Mouse (Mus musculus): ENCODE data around the gene Hba-x. TPM values are rescaled to one million over a fixed set of nuclear protein-coding genes. Genes with fewer than 3 reads are reported as not detected.

Hba-x gene
- polyA plus RNA-seq, 1 experiment = not detected

- Histone ChIP-seq H3K4me3 (ENCODE audit: insufficient read depth, low read depth, low read length) (no peak overlapping the region), H3K4me1 (ENCODE audit: control insufficient read depth, insufficient read depth, low read length) (peaks cover 44% of the 10 kb centered on the region), H3K27ac (ENCODE audit: insufficient read depth, low read depth, low read length) (no peak overlapping the region; the same call in 1 of the 2 replicates)
- 12% methylated on average over 3 of the region's 3 CpGs for WGBS
- TF ChIP-seq CTCF (IDR thresholded peaks at IDR 0.05; ENCODE audit: insufficient read depth, low read depth, low read length) (no peak), POLR2A (IDR thresholded peaks at IDR 0.05; ENCODE audit: insufficient read depth, low read depth, low read length) (no peak)
Measured at GRCm38 (mm10) chr11:32235646-32236045, 40.6 kb upstream of the Hba-x start.

GRCm38 (mm10) chr11:32236132-32236531, 40.1 kb upstream of the Hba-x start:
- peak overlapping the region; percentile 49 for H3K27ac ChIP-seq (ENCODE audit: insufficient read depth, low read depth, low read length)
- peaks cover 44% of the 10 kb centered on the region for H3K4me1 ChIP-seq (ENCODE audit: control insufficient read depth, insufficient read depth, low read length)
- WGBS = 35% methylated on average over 2 of the region's 2 CpGs
- TF ChIP-seq CTCF (IDR thresholded peaks at IDR 0.05; ENCODE audit: insufficient read depth, low read depth, low read length) (no peak), POLR2A (IDR thresholded peaks at IDR 0.05; ENCODE audit: insufficient read depth, low read depth, low read length) (no peak)
- no peak overlapping the region for H3K4me3 ChIP-seq (ENCODE audit: insufficient read depth, low read depth, low read length)

GRCm38 (mm10) chr11:32236712-32237410, 39.3 kb upstream of the Hba-x start:
- H3K27ac ChIP-seq (ENCODE audit: insufficient read depth, low read depth, low read length) = 0 out of 2 replicates have a peak overlapping the region, but pooled peaks have one; percentile 49
- H3K4me1 ChIP-seq (ENCODE audit: control insufficient read depth, insufficient read depth, low read length) = peaks cover 40% of the 10 kb centered on the region
- 47% methylated on average over 9 of the region's 9 CpGs for WGBS
- TF ChIP-seq POLR2A (IDR thresholded peaks at IDR 0.05; ENCODE audit: insufficient read depth, low read depth, low read length) (no peak), CTCF (IDR thresholded peaks at IDR 0.05; ENCODE audit: insufficient read depth, low read depth, low read length) (peak; percentile 49; the same call in 1 of the 2 replicates)
- no peak overlapping the region for H3K4me3 ChIP-seq (ENCODE audit: insufficient read depth, low read depth, low read length)

GRCm38 (mm10) chr11:32237411-32237795, 38.8 kb upstream of the Hba-x start:
- TF ChIP-seq POLR2A (IDR thresholded peaks at IDR 0.05; ENCODE audit: insufficient read depth, low read depth, low read length) (no peak), CTCF (IDR thresholded peaks at IDR 0.05; ENCODE audit: insufficient read depth, low read depth, low read length) (no peak)
- Histone ChIP-seq H3K4me3 (ENCODE audit: insufficient read depth, low read depth, low read length) (no peak overlapping the region), H3K4me1 (ENCODE audit: control insufficient read depth, insufficient read depth, low read length) (peaks cover 40% of the 10 kb centered on the region), H3K27ac (ENCODE audit: insufficient read depth, low read depth, low read length) (0 out of 2 replicates have a peak overlapping the region, but pooled peaks have one; percentile 9)
- 84% methylated on average over 3 of the region's 3 CpGs for WGBS

- no peak overlapping the region for H3K4me3 ChIP-seq (ENCODE audit: insufficient read depth, low read depth, low read length)
- TF ChIP-seq CTCF (IDR thresholded peaks at IDR 0.05; ENCODE audit: insufficient read depth, low read depth, low read length) (peak; percentile 73; the same call in 1 of the 2 replicates), POLR2A (IDR thresholded peaks at IDR 0.05; ENCODE audit: insufficient read depth, low read depth, low read length) (no peak)
- WGBS = 13% methylated on average over 5 of the region's 5 CpGs
- 0 out of 2 replicates have a peak overlapping the region, but pooled peaks have one; percentile 9 for H3K27ac ChIP-seq (ENCODE audit: insufficient read depth, low read depth, low read length)
- peaks cover 43% of the 10 kb centered on the region for H3K4me1 ChIP-seq (ENCODE audit: control insufficient read depth, insufficient read depth, low read length)
Measured at GRCm38 (mm10) chr11:32238093-32238860, 37.9 kb upstream of the Hba-x start.

- TF ChIP-seq POLR2A (IDR thresholded peaks at IDR 0.05; ENCODE audit: insufficient read depth, low read depth, low read length) (no peak), CTCF (IDR thresholded peaks at IDR 0.05; ENCODE audit: insufficient read depth, low read depth, low read length) (no peak)
- Histone ChIP-seq H3K4me1 (ENCODE audit: control insufficient read depth, insufficient read depth, low read length) (peaks cover 30% of the 10 kb centered on the region), H3K27ac (ENCODE audit: insufficient read depth, low read depth, low read length) (no peak overlapping the region), H3K4me3 (ENCODE audit: insufficient read depth, low read depth, low read length) (no peak overlapping the region)
Measured at GRCm38 (mm10) chr11:32241391-32241790, 34.8 kb upstream of the Hba-x start.

GRCm38 (mm10) chr11:32242209-32242608, 34.0 kb upstream of the Hba-x start:
- H3K4me3 ChIP-seq (ENCODE audit: insufficient read depth, low read depth, low read length) = no peak overlapping the region
- no peak overlapping the region for H3K27ac ChIP-seq (ENCODE audit: insufficient read depth, low read depth, low read length)
- H3K4me1 ChIP-seq (ENCODE audit: control insufficient read depth, insufficient read depth, low read length) = peaks cover 24% of the 10 kb centered on the region
- TF ChIP-seq CTCF (IDR thresholded peaks at IDR 0.05; ENCODE audit: insufficient read depth, low read depth, low read length) = no peak
- TF ChIP-seq POLR2A (IDR thresholded peaks at IDR 0.05; ENCODE audit: insufficient read depth, low read depth, low read length) = no peak
- WGBS = 91% methylated on average over 3 of the region's 3 CpGs

- Histone ChIP-seq H3K4me3 (ENCODE audit: insufficient read depth, low read depth, low read length) (no peak overlapping the region), H3K4me1 (ENCODE audit: control insufficient read depth, insufficient read depth, low read length) (peaks cover 14% of the 10 kb centered on the region), H3K27ac (ENCODE audit: insufficient read depth, low read depth, low read length) (no peak overlapping the region)
- 49% methylated on average over 7 of the region's 7 CpGs for WGBS
- TF ChIP-seq POLR2A (IDR thresholded peaks at IDR 0.05; ENCODE audit: insufficient read depth, low read depth, low read length) = no peak
- TF ChIP-seq CTCF (IDR thresholded peaks at IDR 0.05; ENCODE audit: insufficient read depth, low read depth, low read length) = no peak
Measured at GRCm38 (mm10) chr11:32243205-32243955, 32.8 kb upstream of the Hba-x start.
